Mouse (Mus musculus) cerebellum, postnatal 14 days (tissue): ENCODE data around the gene Rnf115.
"Not testable (repeated sequence)": the region's sequence is repeated elsewhere in the genome, so short reads cannot be mapped to it uniquely, and the experiment has no call there.

Experiments used
- DNase-seq, 2 experiments: peaks; one replicate each; pipeline ENCODE4 v3.0.0; 2021; ENCODE audit warnings: mixed read lengths in 2 of 2

Gene Rnf115

GRCm38 (mm10) chr3:96708684-96709064 is 18.8 kb upstream of the Rnf115 start:
- no peak for DNase-seq

DNA sequence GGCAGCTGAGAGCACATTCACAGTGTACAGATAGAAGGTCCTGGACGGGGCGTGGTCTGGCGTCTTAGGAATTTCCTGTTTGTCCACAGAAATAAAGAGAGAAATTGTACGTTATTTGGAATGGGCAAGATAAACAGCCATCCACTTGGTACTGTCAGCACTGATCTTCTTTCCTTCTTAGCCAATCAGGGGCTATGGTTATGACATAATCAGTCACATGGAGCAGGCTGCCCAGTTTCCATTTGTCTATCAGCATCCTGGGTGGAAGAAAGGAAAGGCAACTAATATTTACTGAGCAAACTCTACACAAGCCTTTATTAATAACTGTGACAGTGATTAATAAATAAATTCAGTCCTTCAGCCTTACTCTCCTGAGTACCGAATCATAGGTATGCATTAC is 13.2 kb upstream of the Rnf115 start:
- DNase-seq = no peak

DNA sequence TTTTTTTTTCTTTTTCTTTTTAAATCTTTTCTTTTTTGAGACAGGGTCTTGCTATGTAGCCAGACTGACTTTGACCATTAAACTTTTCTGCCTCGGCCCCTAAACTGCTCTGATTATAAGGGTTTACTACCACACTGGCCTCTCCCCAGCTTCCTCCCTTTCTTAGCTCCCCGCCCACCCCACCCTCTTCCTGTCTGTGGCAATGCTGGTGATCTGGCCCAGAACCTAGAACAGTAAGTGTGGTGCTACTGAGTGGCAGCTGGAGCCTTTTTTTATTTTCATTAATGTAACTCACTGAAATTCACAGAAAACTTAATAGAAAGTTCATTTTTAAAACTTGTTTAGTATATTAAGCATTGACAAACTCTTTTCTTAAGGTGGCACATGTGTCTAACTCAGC is 11.6 kb upstream of the Rnf115 start:
- no peak for DNase-seq

GRCm38 (mm10) chr3:96719173-96719572 is 8.3 kb upstream of the Rnf115 start:
- DNase-seq = peak; percentile 83 to 92

- no peak for DNase-seq
Measured at GRCm38 (mm10) chr3:96727828-96728633, 567 bp downstream of the Rnf115 start.

- no peak for DNase-seq
Measured at GRCm38 (mm10) chr3:96728634-96729402, 1.4 kb downstream of the Rnf115 start.

GRCm38 (mm10) chr3:96729403-96729784 is 1.9 kb downstream of the Rnf115 start:
- no peak for DNase-seq

- no peak for DNase-seq
Measured at GRCm38 (mm10) chr3:96730785-96731184, 3.3 kb downstream of the Rnf115 start.

GRCm38 (mm10) chr3:96733984-96734383 is 6.5 kb downstream of the Rnf115 start:
- no peak for DNase-seq

GRCm38 (mm10) chr3:96735200-96735599 is 7.7 kb downstream of the Rnf115 start:
- no peak for DNase-seq

DNA sequence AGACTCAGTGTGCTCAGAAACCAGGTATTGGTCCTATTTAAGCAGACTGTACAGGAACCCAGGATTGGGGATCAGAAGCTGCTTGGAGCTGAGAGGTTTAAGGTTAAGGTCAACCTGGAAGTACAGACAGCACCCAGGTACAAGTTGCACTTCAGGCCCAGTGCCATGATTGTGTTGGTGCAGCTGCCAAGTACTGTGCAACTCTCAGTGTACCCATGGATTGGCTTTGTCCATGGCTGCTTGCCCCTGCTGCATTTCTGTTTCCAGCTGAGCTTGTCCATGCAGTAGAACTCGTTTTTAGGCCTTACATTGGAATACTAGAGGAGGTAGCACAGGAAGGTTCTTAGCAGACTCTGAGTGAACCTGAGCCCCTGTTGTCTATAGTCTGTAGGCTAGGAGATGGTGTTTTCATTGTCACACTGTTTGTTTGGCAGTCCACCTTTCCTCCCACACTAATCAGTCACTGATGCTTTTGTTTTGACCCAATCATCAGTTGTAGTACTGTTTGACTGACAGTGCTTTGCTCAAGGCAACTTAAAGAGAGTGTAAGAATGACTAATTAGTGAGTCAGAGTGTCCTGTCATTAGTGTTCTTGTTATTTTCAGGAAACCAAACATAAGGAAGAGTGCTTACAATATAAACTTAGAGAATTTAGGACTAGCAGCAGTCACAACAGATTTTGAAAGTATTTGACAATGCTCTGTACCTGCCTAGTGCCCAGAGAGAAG is 9.7 kb downstream of the Rnf115 start:
- no peak for DNase-seq

DNA sequence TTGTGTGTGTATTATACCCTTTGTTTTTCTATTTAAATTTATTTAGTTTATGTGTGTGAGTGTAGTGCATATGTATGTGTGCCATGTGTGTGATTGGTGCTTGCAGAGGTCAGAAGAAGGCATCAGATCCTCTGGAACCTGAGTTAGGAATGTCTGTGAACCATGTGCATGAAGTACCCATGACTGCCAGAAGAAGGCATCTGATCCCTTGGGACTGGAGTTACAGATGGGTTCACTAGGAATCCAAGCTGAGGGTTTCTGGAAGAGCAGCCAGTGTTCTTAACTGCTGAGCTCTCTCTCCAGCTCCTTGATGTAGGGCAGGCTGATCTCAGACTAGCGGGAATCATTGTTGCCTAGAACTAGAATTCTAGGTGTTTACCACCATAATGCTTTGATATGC is 10.5 kb downstream of the Rnf115 start:
- DNase-seq = no peak

GRCm38 (mm10) chr3:96740279-96740678 is 12.8 kb downstream of the Rnf115 start:
- DNase-seq = not testable (repeated sequence)

DNA sequence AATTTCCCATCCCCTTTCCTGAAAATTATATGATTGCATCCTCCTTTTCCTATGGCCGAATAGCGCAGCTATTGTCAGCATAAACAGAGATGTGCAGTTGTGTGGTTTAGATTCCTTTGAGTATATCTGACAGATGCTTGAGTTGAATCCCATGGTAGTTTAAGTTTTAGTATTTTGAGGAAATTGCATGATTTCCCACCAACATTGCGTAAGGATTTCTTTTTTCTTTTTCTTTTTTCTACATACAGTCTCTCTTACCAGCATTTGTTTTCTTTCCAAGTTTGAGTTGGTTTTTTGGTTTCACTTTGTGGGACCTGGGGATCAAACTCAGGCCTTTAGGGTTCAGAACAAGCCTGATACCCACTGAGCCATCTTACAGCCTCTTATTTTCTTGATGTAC is 16.9 kb downstream of the Rnf115 start:
- no peak for DNase-seq

DNA sequence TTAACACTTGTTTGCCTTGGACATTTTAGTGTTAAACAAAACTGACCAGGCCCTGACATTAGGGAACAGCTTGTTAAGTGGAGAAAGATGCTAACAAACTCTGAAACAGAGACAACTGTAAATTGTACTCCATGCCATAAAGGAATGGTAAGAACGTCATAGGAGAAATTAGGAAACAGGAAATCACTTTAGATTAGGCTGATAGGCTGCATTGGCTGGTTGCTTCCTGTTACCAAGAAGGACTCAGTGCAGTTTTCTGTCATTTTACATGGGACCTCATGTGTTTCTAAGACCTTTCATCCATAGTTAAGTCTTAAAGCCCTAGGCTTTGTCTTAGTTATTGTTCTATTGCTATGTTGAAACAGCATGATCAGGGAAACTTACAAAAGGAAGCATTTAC is 19.4 kb downstream of the Rnf115 start:
- DNase-seq = no peak

DNA sequence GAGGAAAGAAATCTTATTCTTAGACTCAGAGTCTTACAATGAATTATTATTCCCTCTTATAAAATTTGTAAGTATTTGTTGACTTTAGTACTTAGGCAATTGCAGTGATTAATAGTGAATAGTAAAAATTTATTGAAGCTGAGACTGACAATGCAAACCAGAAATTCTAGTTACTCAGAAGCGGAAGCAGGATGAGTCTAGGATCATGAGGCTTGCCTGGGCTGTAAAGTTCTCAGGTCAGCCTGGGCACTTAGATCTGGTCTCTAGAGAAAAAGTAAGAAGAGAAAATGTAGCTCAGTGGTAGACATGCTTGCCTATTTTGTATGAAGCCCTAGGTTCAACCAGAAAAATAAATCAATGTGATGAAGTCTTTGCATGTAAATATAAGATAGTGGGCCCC is 28.5 kb downstream of the Rnf115 start:
- DNase-seq = no peak

DNA sequence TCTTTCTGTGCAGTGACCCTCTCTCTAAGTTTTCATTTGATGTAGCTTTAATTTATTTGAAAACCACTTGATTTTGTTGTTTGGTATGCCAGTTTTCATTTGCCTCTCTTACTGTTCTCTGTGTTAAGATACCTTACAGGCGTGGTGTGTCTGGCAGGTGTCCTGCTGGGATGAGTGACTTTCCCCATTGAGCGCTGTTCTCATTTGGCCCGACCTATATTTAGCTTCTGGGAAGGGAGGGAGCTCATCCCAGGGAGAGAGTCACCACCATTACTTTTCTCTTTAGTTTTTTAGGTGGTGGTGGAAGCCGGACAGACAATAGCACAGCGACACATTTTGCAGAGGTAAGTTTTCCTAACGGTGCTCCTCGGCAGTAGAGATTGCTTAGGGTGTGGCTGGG is 30.2 kb downstream of the Rnf115 start:
- peak; percentile 19 to 41 for DNase-seq

DNA sequence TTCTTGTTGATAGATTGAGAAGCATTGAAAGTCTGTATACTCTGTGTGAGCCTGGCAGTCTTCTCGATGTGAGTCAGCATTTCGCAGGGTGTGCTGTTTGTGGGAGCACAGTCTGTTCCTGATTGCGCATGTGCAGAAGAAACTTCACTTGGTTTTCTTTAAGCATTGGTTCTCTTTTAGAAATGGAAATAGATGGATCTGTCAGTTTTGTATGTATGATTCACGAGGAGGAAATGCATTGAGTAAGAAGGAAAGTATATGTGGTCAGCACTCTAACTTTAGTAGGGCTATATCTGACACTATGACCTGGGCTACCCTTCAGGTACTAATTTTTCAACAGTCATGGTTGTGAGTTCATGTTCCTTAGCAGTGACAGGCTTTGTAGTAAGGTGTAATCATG is 32.2 kb downstream of the Rnf115 start:
- no peak for DNase-seq

- DNase-seq = no peak
Measured at GRCm38 (mm10) chr3:96764528-96764927, 37.1 kb downstream of the Rnf115 start.

GRCm38 (mm10) chr3:96769971-96770370 is 42.5 kb downstream of the Rnf115 start:
- no peak for DNase-seq

DNA sequence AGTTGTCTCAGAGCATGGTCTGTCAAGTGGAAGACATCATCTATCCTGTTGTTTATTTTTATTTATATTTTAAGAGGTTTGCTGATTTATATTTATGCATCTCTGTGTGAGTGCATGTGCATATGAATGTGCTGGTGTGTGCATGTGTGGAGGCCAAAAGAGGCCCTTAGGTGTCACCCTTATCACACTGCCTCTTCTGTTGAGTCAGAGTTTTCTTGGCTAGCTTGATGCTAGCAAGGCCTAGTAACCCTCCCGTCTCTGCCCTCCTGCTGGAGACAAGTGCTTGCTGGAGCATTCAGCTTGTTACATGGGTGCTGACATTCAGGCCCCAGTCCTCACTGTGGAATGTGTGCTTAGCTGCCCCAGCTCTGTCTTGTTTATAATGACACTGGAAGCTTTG is 45.5 kb downstream of the Rnf115 start:
- no peak for DNase-seq

DNA sequence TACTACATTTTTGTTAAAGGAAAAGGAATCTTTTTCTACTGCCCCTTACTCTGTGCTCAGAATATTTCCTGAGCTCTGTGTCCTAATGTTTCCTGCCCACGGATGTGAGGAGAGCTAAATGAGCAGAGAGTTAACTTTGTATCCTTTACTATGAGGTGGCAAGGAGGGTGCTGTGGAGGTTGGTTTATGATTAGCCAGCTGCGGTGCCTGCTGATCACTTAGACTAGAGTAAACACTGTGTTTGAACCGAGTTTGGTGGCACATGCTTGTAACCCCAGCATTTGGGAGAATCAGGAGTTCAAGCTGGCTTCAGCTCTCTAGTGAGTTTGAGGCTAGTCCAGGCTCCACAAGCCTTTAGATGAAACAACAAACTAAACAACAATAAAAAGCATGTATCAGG is 49.7 kb downstream of the Rnf115 start:
- no peak for DNase-seq

- no peak for DNase-seq
Measured at GRCm38 (mm10) chr3:96782236-96782635, 54.8 kb downstream of the Rnf115 start.

GRCm38 (mm10) chr3:96787784-96788183 is 60.3 kb downstream of the Rnf115 start:
- no peak for DNase-seq
